Mouse (Mus musculus): Measurements from ENCODE around the gene Cep78.

DNA sequence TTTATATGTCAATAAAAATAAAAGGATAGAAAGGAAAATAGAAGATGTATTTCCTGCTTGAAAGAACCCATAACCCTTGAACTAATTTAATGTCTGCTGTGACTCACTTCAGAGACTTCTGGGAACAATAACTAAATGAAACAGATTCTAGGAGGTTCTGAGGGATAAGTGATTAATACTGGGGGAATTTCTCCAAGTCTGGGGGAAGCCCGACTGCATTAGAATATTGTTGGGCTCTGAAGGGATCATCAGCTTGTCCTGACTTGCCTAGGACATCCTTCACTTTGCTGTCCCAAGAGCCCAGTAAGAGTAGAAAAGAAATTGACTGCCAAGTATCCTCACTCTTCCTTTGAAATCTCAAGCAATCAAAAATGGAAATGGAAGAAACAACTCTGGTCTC lies 31.4 kb upstream of the Cep78 start:
- no peak for TF ChIP-seq CTCF (IDR thresholded peaks at IDR 0.05)
- TF ChIP-seq POLR2A (IDR thresholded peaks at IDR 0.05; ENCODE audit: insufficient read depth, low read depth, low read length): no peak

Data from heart, adult 2 months (tissue).